Mouse (Mus musculus) adipose tissue, adult 10 weeks (tissue): ENCODE results near the gene Wfdc1. TPM values are rescaled to one million over a fixed set of nuclear protein-coding genes. Genes with fewer than 3 reads are reported as not detected.

ENCODE experiments used
- polyA plus RNA-seq: library from polyadenylated mRNA; stranded (reverse); fragments of 350-450 nt; fragmentation: Illumina TruSeq; extraction: RNeasy Lipid Tissue Mini Kit (QIAGEN cat#74804); gene quantifications from one replicate; pipeline ENCODE4 v1.2.3, GENCODE M21; 2014; ENCODE audit warnings: low read depth, low replicate concordance

Gene Wfdc1
- polyA plus RNA-seq = 26.7 TPM

GRCm38 (mm10) chr8:119666219-119666951 is at the start of gene Wfdc1:
Gene Wfdc1, plus strand, starts transcription at chr8:119666365.

GRCm38 (mm10) chr8:119635378-119635777 is 30.8 kb upstream of the Wfdc1 start, which contains the start of gene Kcng4:
Gene Kcng4, minus strand, starts transcription at chr8:119635680.

GRCm38 (mm10) chr8:119699549-119700134 is 33.5 kb downstream of the Wfdc1 start, which contains the start of gene Atp2c2:
Gene Atp2c2, plus strand, starts transcription at chr8:119700009.

Other genes with a start within 250 kb of the Wfdc1 start
- gene Osgin1, start 232.2 kb upstream of the Wfdc1 start, polyA plus RNA-seq = 17.2 TPM
- gene Necab2, start 219.6 kb upstream of the Wfdc1 start, polyA plus RNA-seq = 1.3 TPM
- 0.15 TPM for gene Slc38a8, start 164.7 kb upstream of the Wfdc1 start, polyA plus RNA-seq
- gene Mbtps1, start 107.6 kb upstream of the Wfdc1 start, polyA plus RNA-seq = 84.9 TPM
- 20.1 TPM for gene Hsdl1, start 91.2 kb upstream of the Wfdc1 start, polyA plus RNA-seq
- 10.7 TPM for gene Dnaaf1, start 91.1 kb upstream of the Wfdc1 start, polyA plus RNA-seq
- 6.7 TPM for gene Taf1c, start 61.1 kb upstream of the Wfdc1 start, polyA plus RNA-seq
- 0.41 TPM for gene Adad2, start 53.6 kb upstream of the Wfdc1 start, polyA plus RNA-seq
- gene Kcng4, start 30.7 kb upstream of the Wfdc1 start, polyA plus RNA-seq = 3.2 TPM
- gene Atp2c2, start 33.6 kb downstream of the Wfdc1 start, polyA plus RNA-seq = 0.38 TPM
- gene Tldc1, start 112.1 kb downstream of the Wfdc1 start, polyA plus RNA-seq = 10.6 TPM
- gene Cotl1, start 174.2 kb downstream of the Wfdc1 start, polyA plus RNA-seq = 57.5 TPM
- gene Klhl36, start 195.9 kb downstream of the Wfdc1 start, polyA plus RNA-seq = 8.4 TPM
- gene Usp10, start 244.0 kb downstream of the Wfdc1 start, polyA plus RNA-seq = 57.4 TPM
- 37.3 TPM for gene Gm20388, start 244.5 kb downstream of the Wfdc1 start, polyA plus RNA-seq